In the genomic region with DNA sequence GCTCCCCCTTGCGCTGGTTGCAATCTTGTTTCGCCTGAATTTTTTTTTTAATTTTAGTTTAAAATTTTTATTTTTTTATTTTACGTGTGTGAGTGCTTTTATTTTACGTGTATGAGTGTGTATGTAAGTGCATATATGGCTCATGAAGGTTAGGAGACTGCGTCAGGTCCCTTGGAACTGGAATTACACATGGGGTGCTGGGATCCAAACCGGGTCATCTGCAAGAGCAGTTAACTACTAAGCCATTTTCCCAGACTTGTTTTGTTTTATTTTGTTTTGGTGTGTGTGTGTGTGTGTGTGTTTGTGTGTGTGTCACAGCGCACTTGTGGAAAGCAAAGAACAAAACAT, we compare ENCODE assay signal across 8 mouse cellular contexts. TPM values are rescaled to one million over a fixed set of nuclear protein-coding genes. Genes with fewer than 3 reads are reported as not detected.
DNase-seq lines count a peak whose midpoint lies in the region; ATAC-seq and TF ChIP-seq lines count a peak whose summit lies in the region.

No protein-coding gene starts in this region.

- DNase-seq in heart, postnatal 0 days (ENCODE audit: low spot score) = no peak
- no peak for DNase-seq in heart, postnatal 25 days (ENCODE audit: low spot score)
- no peak for DNase-seq in embryo, embryonic 10.5 days (ENCODE audit: low spot score)
- DNase-seq in spleen, adult 18-20 months = no peak
- no peak for DNase-seq in cerebellum, postnatal 36 days

- TF ChIP-seq CTCF in heart, postnatal 0 days (IDR thresholded peaks at IDR 0.05; ENCODE audit: low read depth) = no peak
- TF ChIP-seq CTCF in bone marrow, adult 2 months (IDR thresholded peaks at IDR 0.05; ENCODE audit: control insufficient read depth, insufficient read depth, low read length) = no peak

- H3K4me1 ChIP-seq in heart, postnatal 0 days (ENCODE audit: control insufficient read depth, insufficient read depth) = 0 out of 2 replicates have a peak, but pooled peaks cover 4% of the 10 kb centered on the region
- H3K4me1 ChIP-seq in bone marrow, adult 2 months (ENCODE audit: control insufficient read depth, insufficient read depth, low read length) = no peaks in the 10 kb centered on the region
- H3K4me1 ChIP-seq in hindbrain, embryonic 15.5 days (replicated peaks) = peaks cover 28% of the 10 kb centered on the region
- peaks cover 22% of the 10 kb centered on the region for H3K4me1 ChIP-seq in midbrain, embryonic 15.5 days

- H3K9ac ChIP-seq in heart, postnatal 0 days (replicated peaks; ENCODE audit: low read depth, low read length) = peak overlapping the region; percentile 60; the same call in 1 of the 2 replicates
- H3K9ac ChIP-seq in hindbrain, embryonic 15.5 days = peak overlapping the region; percentile 69
- peak overlapping the region; percentile 32 for H3K9ac ChIP-seq in midbrain, embryonic 15.5 days

- peak overlapping the region; percentile 62 for H3K4me2 ChIP-seq in heart, postnatal 0 days (ENCODE audit: low read depth, low read length)
- H3K4me2 ChIP-seq in hindbrain, embryonic 15.5 days = peak overlapping the region; percentile 66
- peak overlapping the region; percentile 65 for H3K4me2 ChIP-seq in midbrain, embryonic 15.5 days

- no peaks in the 10 kb centered on the region for H3K36me3 ChIP-seq in heart, postnatal 0 days (replicated peaks; ENCODE audit: control insufficient read depth, insufficient read depth, low read length)
- H3K36me3 ChIP-seq in hindbrain, embryonic 15.5 days = no peaks in the 10 kb centered on the region
- no peaks in the 10 kb centered on the region for H3K36me3 ChIP-seq in midbrain, embryonic 15.5 days (replicated peaks)

- intact Hi-C loops in heart, postnatal 25 days (cut with DNase I) = no loop called here

- H3K27ac ChIP-seq in heart, postnatal 0 days (ENCODE audit: low read depth) = no peak overlapping the region
- H3K27ac ChIP-seq in bone marrow, adult 2 months (ENCODE audit: control insufficient read depth, insufficient read depth, low read depth, low read length, poor library complexity) = no peak overlapping the region
- H3K27ac ChIP-seq in hindbrain, embryonic 15.5 days (replicated peaks) = peak overlapping the region; percentile 63
- H3K27ac ChIP-seq in midbrain, embryonic 15.5 days = peak overlapping the region; percentile 70

- no peaks in the 10 kb centered on the region for H3K9me3 ChIP-seq in heart, postnatal 0 days (replicated peaks; ENCODE audit: control insufficient read depth, low read length)
- H3K9me3 ChIP-seq in hindbrain, embryonic 15.5 days = no peaks in the 10 kb centered on the region
- H3K9me3 ChIP-seq in midbrain, embryonic 15.5 days = no peaks in the 10 kb centered on the region

- peak overlapping the region; percentile 69 for H3K4me3 ChIP-seq in heart, postnatal 0 days (ENCODE audit: low read depth, low read length)
- peak overlapping the region; percentile 95 for H3K4me3 ChIP-seq in bone marrow, adult 2 months (replicated peaks; ENCODE audit: control insufficient read depth, low read depth, low read length)
- peak overlapping the region; percentile 65 for H3K4me3 ChIP-seq in hindbrain, embryonic 15.5 days
- H3K4me3 ChIP-seq in midbrain, embryonic 15.5 days = peak overlapping the region; percentile 76

- 39% methylated on average over 7 of the region's 7 CpGs for whole genome bisulfite sequencing in heart, postnatal 0 days
- 30% methylated on average over 7 of the region's 7 CpGs for WGBS in bone marrow, adult 2 months
- WGBS in hindbrain, embryonic 15.5 days = 39% methylated on average over 7 of the region's 7 CpGs
- 38% methylated on average over 7 of the region's 7 CpGs for WGBS in midbrain, embryonic 15.5 days

- TF ChIP-seq POLR2A in bone marrow, adult 2 months (IDR thresholded peaks at IDR 0.05; ENCODE audit: borderline replicate concordance, control insufficient read depth, low read depth, low read length) = no peak

- no peak for TF ChIP-seq EP300 in heart, postnatal 0 days (IDR thresholded peaks at IDR 0.05; ENCODE audit: low read depth)

- ATAC-seq in heart, postnatal 0 days (ENCODE audit: insufficient read depth, low read depth) = no peak
- peak; percentile 35 for ATAC-seq in hindbrain, embryonic 15.5 days (ENCODE audit: low FRiP score, low read depth)
- 0 out of 2 replicates have a peak, but pooled peaks have one; percentile 22 for ATAC-seq in midbrain, embryonic 15.5 days (replicated peaks)

- H3K27me3 ChIP-seq in heart, postnatal 0 days (ENCODE audit: control insufficient read depth, insufficient read depth, low read length) = no peaks in the 10 kb centered on the region
- H3K27me3 ChIP-seq in hindbrain, embryonic 15.5 days = no peaks in the 10 kb centered on the region
- H3K27me3 ChIP-seq in midbrain, embryonic 15.5 days (replicated peaks) = no peaks in the 10 kb centered on the region

RNA-seq across cellular contexts. Expression of gene Ttll12, which starts 0.4 kb away (rescaled TPM):
- 14.7 and 15.9 TPM in 2 replicates for total RNA-seq in heart, postnatal 0 days (2014; rRNA removed; ENCODE audit: low replicate concordance)
- 7.8 and 8.6 TPM in 2 replicates for polyA plus RNA-seq in heart, postnatal 0 days (2015; fragmentation: Nextera tagmentation; extraction: Ambion mirVana)
- 1 to 10 TPM; 5.5 to 6.1 TPM for total RNA-seq in heart, postnatal 25 days (2021)
- 18.6 and 19.8 TPM in 2 replicates for polyA plus RNA-seq in bone marrow, adult 2 months (2011; ENCODE audit: insufficient read depth, insufficient read length, low replicate concordance, missing spikeins)
- 45.3 and 46.3 TPM in 2 replicates for polyA plus RNA-seq in hindbrain, embryonic 15.5 days (2015; fragmentation: Nextera tagmentation; extraction: Ambion mirVana)
- 47.2 and 50.9 TPM in 2 replicates for polyA plus RNA-seq in midbrain, embryonic 15.5 days (2015; fragmentation: Nextera tagmentation; extraction: Ambion mirVana)

RNA-seq across cellular contexts. Expression of gene Mcat, which starts 31.8 kb away (rescaled TPM):
- 66.6 and 87.2 TPM in 2 replicates for total RNA-seq in heart, postnatal 0 days (2014; rRNA removed; ENCODE audit: low replicate concordance)
- polyA plus RNA-seq in heart, postnatal 0 days (2015; fragmentation: Nextera tagmentation; extraction: Ambion mirVana) = 33.5 and 36.9 TPM in 2 replicates
- 10 to 100 TPM; 36.6 to 39.6 TPM for total RNA-seq in heart, postnatal 25 days (2021)
- 5.4 and 11.0 TPM in 2 replicates for polyA plus RNA-seq in bone marrow, adult 2 months (2011; ENCODE audit: insufficient read depth, insufficient read length, low replicate concordance, missing spikeins)
- polyA plus RNA-seq in hindbrain, embryonic 15.5 days (2015; fragmentation: Nextera tagmentation; extraction: Ambion mirVana) = 30.8 and 33.1 TPM in 2 replicates
- 32.0 and 33.5 TPM in 2 replicates for polyA plus RNA-seq in midbrain, embryonic 15.5 days (2015; fragmentation: Nextera tagmentation; extraction: Ambion mirVana)

RNA-seq across cellular contexts. Expression of gene Tspo, which starts 31.9 kb away (rescaled TPM):
- total RNA-seq in heart, postnatal 0 days (2014; rRNA removed; ENCODE audit: low replicate concordance) = 264 and 335 TPM in 2 replicates
- 205 and 210 TPM in 2 replicates for polyA plus RNA-seq in heart, postnatal 0 days (2015; fragmentation: Nextera tagmentation; extraction: Ambion mirVana)
- total RNA-seq in heart, postnatal 25 days (2021) = 10 to 100 TPM; 61.7 to 65.1 TPM
- polyA plus RNA-seq in bone marrow, adult 2 months (2011; ENCODE audit: insufficient read depth, insufficient read length, low replicate concordance, missing spikeins) = 80.1 and 97.0 TPM in 2 replicates
- 11.7 and 14.2 TPM in 2 replicates for polyA plus RNA-seq in hindbrain, embryonic 15.5 days (2015; fragmentation: Nextera tagmentation; extraction: Ambion mirVana)
- 8.1 and 12.0 TPM in 2 replicates for polyA plus RNA-seq in midbrain, embryonic 15.5 days (2015; fragmentation: Nextera tagmentation; extraction: Ambion mirVana)

Comparison
In these comparisons a context has a peak if more than half of its experiments do, and no peak if none do; other contexts are left out.
1. H3K27ac ChIP-seq: peak in hindbrain, embryonic 15.5 days (single experiment) and midbrain, embryonic 15.5 days (single experiment); none in heart, postnatal 0 days (single experiment) and bone marrow, adult 2 months (single experiment).
2. Peak in every context shown above with its lines, with median percentiles within 50 percentile points of each other: H3K4me2 ChIP-seq, H3K4me3 ChIP-seq and H3K9ac ChIP-seq.